Mouse (Mus musculus) forebrain, embryonic 15.5 days (tissue): ENCODE measurements around the gene Ecel1. TPM values are rescaled to one million over a fixed set of nuclear protein-coding genes. Genes with fewer than 3 reads are reported as not detected.

Experiments used
- ATAC-seq: fragments of 200-750 bp; cut with Nextera tagmentation; replicated peaks from 2 replicates; pipeline ENCODE4 v1.8.0; 2017; ENCODE audit warnings: mild to moderate bottlenecking, moderate TSS enrichment, moderate library complexity
- H3K27ac ChIP-seq: fragments of 300-500 bp; sonication (generic); replicated peaks from 2 replicates; pipeline ENCODE4 v1.5.1; 2015; ENCODE audit warnings: mild to moderate bottlenecking, inconsistent platforms
- H3K27me3 ChIP-seq: fragments of 300-500 bp; sonication (generic); 2 replicates; pipeline ENCODE4 v1.6.1; 2015; ENCODE audit warnings: inconsistent platforms
- H3K36me3 ChIP-seq: fragments of 300-500 bp; sonication (generic); 2 replicates; pipeline ENCODE4 v1.6.1; 2015; ENCODE audit warnings: mild to moderate bottlenecking, inconsistent platforms
- H3K4me1 ChIP-seq: fragments of 300-500 bp; sonication (generic); 2 replicates; pipeline ENCODE4 v1.6.1; 2015; ENCODE audit warnings: inconsistent platforms
- H3K4me2 ChIP-seq: fragments of 300-500 bp; sonication (generic); replicated peaks from 2 replicates; pipeline ENCODE4 v1.6.1; 2015; ENCODE audit warnings: mild to moderate bottlenecking, inconsistent platforms
- H3K4me3 ChIP-seq: fragments of 300-500 bp; sonication (generic); 2 replicates; pipeline ENCODE4 v1.5.1; 2015; ENCODE audit warnings: mild to moderate bottlenecking, inconsistent platforms
- H3K9ac ChIP-seq: fragments of 300-500 bp; sonication (generic); replicated peaks from 2 replicates; pipeline ENCODE4 v1.6.1; 2015; ENCODE audit warnings: mild to moderate bottlenecking, inconsistent platforms
- H3K9me3 ChIP-seq: fragments of 300-500 bp; sonication (generic); 2 replicates; pipeline ENCODE4 v1.6.1; 2016; ENCODE audit warnings: inconsistent platforms
- WGBS: fragments of 180-500 bp; shearing (Covaris S2); methylation state at CpG from one replicate; pipeline ENCODE4 v1.1.7; 2015; ENCODE audit warnings: mixed read lengths; 5-methylcytosine and 5-hydroxymethylcytosine counted together
- polyA plus RNA-seq: library from polyadenylated mRNA; unstranded; fragments of >200 nt; fragmentation: Nextera tagmentation; extraction: Ambion mirVana; gene quantifications from 2 replicates; pipeline ENCODE4 v1.2.1, GENCODE M21; 2015

Ecel1 gene
- polyA plus RNA-seq, 1 experiment from 2014 or later, result 21.1 TPM

GRCm38 (mm10) chr1:87127206-87128030 is 28.9 kb downstream of the Ecel1 start:
- no peak overlapping the region for H3K9ac ChIP-seq
- H3K4me3 ChIP-seq, result peak overlapping the region; percentile 21
- no peak overlapping the region for H3K27ac ChIP-seq
- H3K27me3 ChIP-seq, result peaks cover 22% of the 10 kb centered on the region; the same call in 1 of the 2 replicates
- H3K36me3 ChIP-seq, result no peaks in the 10 kb centered on the region
- 0 out of 2 replicates have a peak, but pooled peaks have one; percentile 13 for ATAC-seq
- peak overlapping the region; percentile 33 for H3K4me2 ChIP-seq
- WGBS, result 6% methylated on average over 43 of the region's 43 CpGs
- peaks cover 4% of the 10 kb centered on the region; the same call in 1 of the 2 replicates for H3K4me1 ChIP-seq
- no peaks in the 10 kb centered on the region for H3K9me3 ChIP-seq

DNA sequence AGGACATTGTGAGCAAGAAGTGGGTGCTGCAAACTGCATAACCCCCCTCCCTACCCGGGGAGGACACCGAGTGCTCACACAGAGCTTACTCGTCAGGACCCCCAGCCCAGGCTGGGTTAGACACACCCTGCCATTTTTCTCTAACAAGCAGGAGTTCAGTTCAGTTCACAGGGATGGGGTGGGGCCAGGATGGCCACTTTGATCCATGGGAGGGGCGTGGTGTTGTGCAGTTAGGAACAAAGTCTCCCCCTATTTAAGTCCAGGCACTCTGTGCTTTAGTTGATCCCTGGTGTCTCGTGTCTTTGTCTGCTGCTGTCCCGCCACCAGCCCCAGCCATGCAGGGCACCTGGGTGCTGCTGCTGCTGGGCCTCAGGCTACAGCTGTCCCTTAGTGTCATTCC is 31.6 kb downstream of the Ecel1 start, which contains the start of gene Akp3:
Gene Akp3 (plus strand): TSS at position 301 of the 400 bp plus-strand sequence.
- WGBS, result 73% methylated on average over 6 of the region's 6 CpGs
- H3K4me1 ChIP-seq, result peaks cover 4% of the 10 kb centered on the region; the same call in 1 of the 2 replicates
- no peaks in the 10 kb centered on the region for H3K36me3 ChIP-seq
- no peak within 1 kb of the TSS for H3K27ac ChIP-seq
- no peaks in the 10 kb centered on the region for H3K9me3 ChIP-seq
- ATAC-seq, result no peak
- H3K27me3 ChIP-seq, result peaks cover 22% of the 10 kb centered on the region; the same call in 1 of the 2 replicates
- H3K4me2 ChIP-seq, result no peak within 1 kb of the TSS
- no peak within 1 kb of the TSS for H3K9ac ChIP-seq
- H3K4me3 ChIP-seq, result no peak within 1 kb of the TSS

GRCm38 (mm10) chr1:87114784-87115183 is 41.5 kb downstream of the Ecel1 start:
- Histone ChIP-seq H3K4me3 (no peak overlapping the region), H3K36me3 (no peaks in the 10 kb centered on the region), H3K4me1 (no peaks in the 10 kb centered on the region), H3K9me3 (no peaks in the 10 kb centered on the region), H3K4me2 (no peak overlapping the region), H3K9ac (no peak overlapping the region), H3K27ac (no peak overlapping the region), H3K27me3 (no peaks in the 10 kb centered on the region)
- WGBS, result 79% methylated on average over 1 of the region's 1 CpGs
- no peak for ATAC-seq

DNA sequence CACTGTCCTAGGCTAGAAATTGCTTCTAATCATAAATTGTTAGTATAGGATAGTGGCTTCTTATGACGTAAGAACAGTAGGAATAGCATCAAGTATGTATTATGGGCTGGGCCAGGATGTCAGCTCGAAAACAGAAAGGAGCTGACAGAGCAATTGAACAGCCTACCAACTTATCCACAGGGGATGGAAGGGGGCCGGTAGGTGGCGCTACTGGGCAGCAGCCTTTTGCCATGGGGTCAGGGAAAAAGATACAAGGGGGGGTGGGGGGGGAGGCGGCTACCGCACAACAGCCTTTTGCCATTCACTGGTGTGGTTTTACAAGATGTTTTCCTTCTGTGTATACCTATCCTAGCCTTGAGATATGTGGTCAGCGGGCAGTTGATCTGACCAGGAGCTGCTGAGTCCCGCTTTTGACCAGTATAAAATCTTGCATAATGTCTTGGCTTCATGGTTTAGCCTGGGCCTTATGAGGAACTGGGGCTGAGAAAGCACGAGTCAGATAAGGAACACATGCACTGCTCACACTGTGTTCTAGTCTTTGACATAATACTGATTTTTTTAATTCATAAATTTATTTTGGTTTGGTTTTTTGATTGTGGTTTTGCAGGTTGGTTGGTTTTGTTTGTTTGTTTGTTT is 44.5 kb downstream of the Ecel1 start:
- no peak for ATAC-seq
- 43% methylated on average over 9 of the region's 9 CpGs for WGBS
- no peak overlapping the region for H3K4me2 ChIP-seq
- no peaks in the 10 kb centered on the region for H3K36me3 ChIP-seq
- H3K4me1 ChIP-seq, result no peaks in the 10 kb centered on the region
- no peak overlapping the region for H3K9ac ChIP-seq
- no peaks in the 10 kb centered on the region for H3K27me3 ChIP-seq
- no peak overlapping the region for H3K4me3 ChIP-seq
- no peak overlapping the region for H3K27ac ChIP-seq
- no peaks in the 10 kb centered on the region for H3K9me3 ChIP-seq

GRCm38 (mm10) chr1:87108564-87108963 is 47.8 kb downstream of the Ecel1 start:
- WGBS, result 89% methylated on average over 4 of the region's 4 CpGs
- H3K27me3 ChIP-seq, result no peaks in the 10 kb centered on the region
- no peak overlapping the region for H3K4me3 ChIP-seq
- H3K27ac ChIP-seq, result no peak overlapping the region
- H3K36me3 ChIP-seq, result no peaks in the 10 kb centered on the region
- no peaks in the 10 kb centered on the region for H3K9me3 ChIP-seq
- H3K4me1 ChIP-seq, result no peaks in the 10 kb centered on the region
- ATAC-seq, result no peak
- no peak overlapping the region for H3K9ac ChIP-seq
- H3K4me2 ChIP-seq, result no peak overlapping the region

GRCm38 (mm10) chr1:87106536-87106935 is 49.8 kb downstream of the Ecel1 start:
- 82% methylated on average over 8 of the region's 8 CpGs for WGBS
- Histone ChIP-seq H3K36me3 (no peaks in the 10 kb centered on the region), H3K9me3 (no peaks in the 10 kb centered on the region), H3K4me1 (no peaks in the 10 kb centered on the region), H3K4me3 (no peak overlapping the region), H3K27ac (no peak overlapping the region), H3K4me2 (no peak overlapping the region), H3K27me3 (no peaks in the 10 kb centered on the region), H3K9ac (no peak overlapping the region)
- no peak for ATAC-seq

DNA sequence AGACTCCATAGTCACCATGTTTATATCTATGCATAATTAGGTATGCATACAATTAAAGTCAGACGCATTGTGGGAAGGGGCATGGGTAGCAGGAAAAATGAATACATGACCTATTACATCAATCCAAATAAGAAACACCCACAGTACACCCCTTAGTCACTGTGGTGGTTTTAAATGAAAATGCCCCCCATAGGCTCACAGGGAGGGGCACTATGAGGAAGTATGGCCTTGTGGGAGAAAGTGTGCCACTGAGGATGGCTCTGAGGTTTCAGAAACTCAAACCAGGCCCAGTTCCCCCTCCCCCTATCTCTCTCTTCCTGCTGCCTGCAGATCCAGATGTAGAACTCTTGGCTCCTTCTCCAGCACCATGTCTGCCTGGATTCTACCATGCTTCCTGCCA is 52.4 kb downstream of the Ecel1 start:
- Histone ChIP-seq H3K27me3 (no peaks in the 10 kb centered on the region), H3K36me3 (no peaks in the 10 kb centered on the region), H3K4me1 (no peaks in the 10 kb centered on the region), H3K9me3 (no peaks in the 10 kb centered on the region), H3K27ac (no peak overlapping the region), H3K9ac (no peak overlapping the region), H3K4me3 (no peak overlapping the region), H3K4me2 (no peak overlapping the region)
- whole genome bisulfite sequencing, result 70% methylated on average over 1 of the region's 1 CpGs
- no peak for ATAC-seq

DNA sequence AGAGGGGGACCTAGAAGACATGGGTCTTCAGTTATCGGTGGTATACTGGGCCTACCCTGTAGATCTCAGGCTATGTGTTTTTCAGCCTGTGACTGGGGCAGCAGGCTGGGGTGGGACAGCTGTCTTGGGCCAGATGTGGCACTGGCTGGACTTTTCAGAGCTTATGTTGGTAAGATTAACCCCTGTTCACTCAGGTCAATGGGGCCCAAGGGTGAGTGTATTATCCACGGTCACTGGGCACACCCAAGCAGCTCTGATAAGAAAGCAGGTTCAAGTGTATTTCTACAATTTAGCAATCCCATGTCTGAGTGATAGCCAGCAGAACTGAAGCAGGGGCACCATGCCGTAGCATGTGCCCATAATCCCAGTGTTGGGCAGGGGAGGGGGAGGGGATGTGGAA is 54.2 kb downstream of the Ecel1 start:
- no peaks in the 10 kb centered on the region for H3K9me3 ChIP-seq
- 96% methylated on average over 3 of the region's 3 CpGs for WGBS
- no peaks in the 10 kb centered on the region for H3K4me1 ChIP-seq
- no peaks in the 10 kb centered on the region for H3K36me3 ChIP-seq
- no peak for ATAC-seq
- H3K27me3 ChIP-seq, result no peaks in the 10 kb centered on the region
- H3K9ac ChIP-seq, result no peak overlapping the region
- no peak overlapping the region for H3K4me3 ChIP-seq
- no peak overlapping the region for H3K27ac ChIP-seq
- no peak overlapping the region for H3K4me2 ChIP-seq

- H3K4me2 ChIP-seq, result no peak within 1 kb of the TSS
- no peak within 1 kb of the TSS for H3K27ac ChIP-seq
- no peaks in the 10 kb centered on the region for H3K9me3 ChIP-seq
- H3K4me3 ChIP-seq, result no peak within 1 kb of the TSS
- WGBS, result 94% methylated on average over 1 of the region's 1 CpGs
- H3K4me1 ChIP-seq, result no peaks in the 10 kb centered on the region
- H3K9ac ChIP-seq, result no peak within 1 kb of the TSS
- H3K27me3 ChIP-seq, result no peaks in the 10 kb centered on the region
- ATAC-seq, result no peak
- no peaks in the 10 kb centered on the region for H3K36me3 ChIP-seq
These were observed 54.9 kb downstream of the Ecel1 start, which contains the start of gene Alpi for GRCm38 (mm10) chr1:87101411-87101810. Alpi (minus strand) TSS chr1:87101606.

DNA sequence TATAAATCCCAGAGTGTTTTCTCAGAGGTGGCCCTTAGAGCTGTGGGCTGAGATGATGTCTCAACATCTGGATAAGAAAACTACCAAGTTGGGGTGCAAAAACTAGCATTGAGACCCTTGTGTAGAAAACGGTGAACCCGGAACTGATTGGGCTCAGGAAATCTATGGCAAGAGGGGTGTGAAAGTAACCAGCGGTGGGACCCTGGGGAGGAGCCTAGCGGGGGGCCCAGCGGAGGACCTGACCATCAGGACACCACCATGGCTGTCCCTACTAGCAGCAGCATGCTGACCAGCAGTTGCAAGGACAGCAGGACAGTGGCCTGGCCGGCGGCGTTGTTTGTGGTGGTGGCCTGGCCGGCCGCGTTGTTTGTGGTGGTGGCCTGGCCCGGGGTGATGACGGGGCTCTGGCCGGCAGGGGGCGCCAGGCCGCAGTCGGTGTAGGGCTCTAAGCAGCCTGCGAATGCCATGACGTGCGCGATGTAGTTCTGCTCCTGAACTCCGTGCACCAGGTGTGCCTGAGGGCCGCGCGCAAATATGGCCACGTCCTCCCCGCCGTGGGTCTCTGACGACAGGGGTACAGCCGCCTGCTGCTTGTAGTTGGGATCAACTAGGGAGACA is 57.9 kb downstream of the Ecel1 start:
- WGBS, result 11% methylated on average over 30 of the region's 30 CpGs
- Histone ChIP-seq H3K27me3 (no peaks in the 10 kb centered on the region), H3K27ac (no peak overlapping the region), H3K4me2 (0 out of 2 replicates have a peak overlapping the region, but pooled peaks have one; percentile 9), H3K4me3 (no peak overlapping the region), H3K4me1 (no peaks in the 10 kb centered on the region), H3K9ac (no peak overlapping the region), H3K36me3 (no peaks in the 10 kb centered on the region), H3K9me3 (no peaks in the 10 kb centered on the region)
- ATAC-seq, result 0 out of 2 replicates have a peak, but pooled peaks have one; percentile 63
